Mouse (Mus musculus) induced T-regulatory cell, adult 2 months (primary cell): ENCODE results near the gene Calr.
"Not testable (repeated sequence)": the region's sequence is repeated elsewhere in the genome, so short reads cannot be mapped to it uniquely, and the experiment has no call there.

ENCODE experiments used
- DNase-seq: peaks from one replicate; pipeline ENCODE4 v3.0.0-alpha.2; 2012; ENCODE audit warnings: low read depth

Calr gene

DNA sequence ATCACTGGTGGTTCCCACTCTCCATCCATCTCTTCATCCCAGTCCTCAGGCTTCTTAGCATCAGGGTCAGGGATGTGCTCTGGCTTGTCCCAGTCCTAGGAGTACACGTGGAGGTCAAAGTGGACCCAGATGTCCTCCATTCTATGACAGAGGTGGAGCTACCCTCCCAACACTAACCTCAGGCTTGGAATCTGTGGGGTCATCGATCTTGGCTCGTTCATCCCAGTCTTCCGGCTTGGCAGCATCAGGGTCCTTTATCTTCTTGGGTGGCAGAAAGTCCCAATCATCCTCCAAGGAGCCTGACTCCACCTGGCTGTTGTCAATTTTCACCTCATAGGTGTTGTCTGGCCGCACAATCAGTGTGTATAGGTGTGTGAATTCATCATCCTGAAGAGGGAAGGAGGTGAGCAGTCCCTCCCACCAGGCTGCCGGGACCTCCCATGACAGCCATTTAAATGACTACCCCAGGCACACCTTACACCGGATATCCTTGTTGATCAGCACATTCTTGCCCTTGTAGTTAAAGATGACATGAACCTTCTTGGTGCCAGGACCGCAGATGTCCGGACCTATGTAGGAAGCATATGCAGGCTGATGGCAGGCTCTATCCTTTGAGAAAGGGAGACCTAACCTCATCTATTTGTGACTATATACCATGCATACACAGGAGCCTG, 2.2 kb downstream of the Calr start:
- peak; percentile 46 for DNase-seq

- no peak for DNase-seq
These were observed 5.2 kb downstream of the Calr start for GRCm38 (mm10) chr8:84841514-84841913.

- DNase-seq = peak; percentile 98
These were observed 6.3 kb downstream of the Calr start, which contains the start of gene Rad23a for GRCm38 (mm10) chr8:84840248-84840999. Gene Rad23a, minus strand, starts transcription at chr8:84840665.

- DNase-seq = no peak
These were observed 6.9 kb downstream of the Calr start for GRCm38 (mm10) chr8:84839875-84840247.

DNA sequence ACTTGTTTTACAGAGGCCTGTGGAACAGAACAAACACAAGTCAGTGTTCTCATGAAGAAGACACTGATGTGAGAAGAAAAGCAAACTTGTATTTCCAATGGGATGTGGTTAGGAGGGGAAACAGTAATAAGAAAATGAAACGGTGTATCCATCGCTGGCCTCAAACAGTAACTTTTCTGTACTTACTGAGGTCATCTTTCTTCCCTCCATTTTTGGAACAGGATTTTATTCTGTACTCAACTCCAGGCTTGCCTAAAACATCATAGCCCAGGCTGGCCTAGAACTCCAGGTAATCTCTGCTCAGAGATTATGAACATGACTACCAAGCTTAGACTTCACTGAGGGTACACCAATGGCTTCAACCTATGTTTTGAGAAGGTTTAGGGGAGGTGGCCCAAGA, 7.3 kb downstream of the Calr start:
- no peak for DNase-seq

DNA sequence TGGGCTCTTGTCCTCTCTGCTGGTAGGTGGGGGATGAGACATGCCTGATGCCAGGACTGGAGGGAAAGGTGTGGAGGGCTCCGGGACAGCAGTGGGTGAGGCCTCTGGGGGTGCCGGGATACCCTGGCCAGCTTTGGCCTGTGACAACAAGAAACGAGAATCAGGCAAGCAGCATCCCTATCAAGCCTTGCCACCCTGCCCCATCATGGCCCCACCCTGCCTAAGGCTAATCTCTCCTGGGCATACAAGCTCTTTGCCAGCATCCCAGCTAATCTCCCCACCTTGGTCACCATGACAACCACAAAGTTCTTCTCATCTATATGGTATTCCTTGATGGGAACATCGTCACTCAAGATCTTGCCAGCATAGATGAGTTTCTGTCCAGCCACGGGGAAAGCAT, 8.2 kb downstream of the Calr start:
- no peak for DNase-seq

DNA sequence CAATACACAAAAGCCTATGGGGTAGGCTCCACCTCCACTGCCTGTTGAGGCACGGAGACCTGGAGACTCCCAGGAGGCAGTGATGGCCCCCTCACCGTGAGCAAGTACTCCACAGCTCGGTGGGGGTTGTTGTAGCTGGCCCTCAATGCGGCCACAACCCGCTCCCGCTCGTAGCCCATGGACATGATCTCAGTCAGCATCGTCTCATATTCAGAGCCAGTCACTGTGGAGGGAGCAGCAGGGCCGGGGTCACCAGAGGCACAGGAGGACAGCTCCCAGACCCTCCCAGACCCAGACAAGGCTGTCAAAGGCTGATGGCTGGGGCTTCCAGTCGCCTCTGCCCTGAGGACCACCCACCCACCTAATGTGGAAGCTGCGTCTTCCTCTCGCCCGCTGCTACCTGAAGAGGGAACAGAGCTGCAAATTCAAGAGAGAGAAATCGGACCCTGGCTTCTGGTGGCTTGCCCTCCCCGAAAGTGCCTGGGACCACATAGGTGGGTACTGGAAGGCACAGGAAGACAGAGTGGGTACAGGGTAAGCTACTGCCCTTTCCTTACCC, 8.7 kb downstream of the Calr start:
- no peak for DNase-seq

- no peak for DNase-seq
These were observed 9.4 kb downstream of the Calr start for GRCm38 (mm10) chr8:84837149-84837911.

DNA sequence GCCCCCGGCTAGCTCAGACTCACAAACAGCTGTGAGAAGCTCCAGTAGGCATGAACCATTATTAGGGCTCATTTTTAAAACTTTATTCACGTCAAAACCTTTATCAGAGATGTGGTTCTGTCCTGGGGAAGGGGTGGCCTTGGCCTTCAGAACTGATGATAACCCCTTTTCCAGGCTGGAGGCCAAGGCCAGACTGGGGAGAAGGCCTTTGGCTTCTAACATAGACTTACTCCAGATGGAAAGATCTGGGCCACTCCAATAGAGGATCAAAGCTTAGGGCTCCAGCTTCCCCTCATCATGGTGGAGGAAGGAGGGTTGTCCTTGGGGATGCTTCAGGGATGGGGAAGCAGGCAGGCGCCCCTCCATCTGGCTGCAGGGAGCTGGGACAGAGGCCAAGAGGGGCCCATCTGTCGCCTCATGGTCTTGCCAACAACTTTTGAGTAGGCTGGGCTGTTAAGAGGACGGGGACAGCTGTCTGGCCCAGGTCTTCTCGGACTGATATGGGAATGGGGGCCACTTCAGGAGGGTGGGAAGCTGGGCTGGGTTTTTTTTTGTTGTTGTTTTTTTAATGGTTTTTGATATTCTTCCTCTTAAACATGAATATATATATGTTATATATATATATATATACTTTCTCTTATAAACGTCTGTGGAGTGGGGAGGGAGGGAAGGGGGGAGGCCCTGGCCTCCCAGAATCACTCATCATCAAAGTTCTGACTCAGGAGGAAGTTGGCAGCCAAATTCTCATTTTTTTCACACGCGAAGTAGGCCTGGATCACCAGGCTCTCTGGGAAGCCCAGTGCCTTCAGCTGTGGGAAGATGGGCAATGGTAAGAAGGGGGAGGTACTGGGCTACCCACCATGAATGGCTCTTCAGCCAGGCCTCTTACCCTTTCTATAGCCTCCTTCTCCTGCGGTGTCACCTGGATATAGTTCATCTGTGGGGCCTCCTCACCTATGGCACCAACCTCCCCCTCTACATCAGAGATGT, 11.6 kb downstream of the Calr start:
- no peak for DNase-seq

DNA sequence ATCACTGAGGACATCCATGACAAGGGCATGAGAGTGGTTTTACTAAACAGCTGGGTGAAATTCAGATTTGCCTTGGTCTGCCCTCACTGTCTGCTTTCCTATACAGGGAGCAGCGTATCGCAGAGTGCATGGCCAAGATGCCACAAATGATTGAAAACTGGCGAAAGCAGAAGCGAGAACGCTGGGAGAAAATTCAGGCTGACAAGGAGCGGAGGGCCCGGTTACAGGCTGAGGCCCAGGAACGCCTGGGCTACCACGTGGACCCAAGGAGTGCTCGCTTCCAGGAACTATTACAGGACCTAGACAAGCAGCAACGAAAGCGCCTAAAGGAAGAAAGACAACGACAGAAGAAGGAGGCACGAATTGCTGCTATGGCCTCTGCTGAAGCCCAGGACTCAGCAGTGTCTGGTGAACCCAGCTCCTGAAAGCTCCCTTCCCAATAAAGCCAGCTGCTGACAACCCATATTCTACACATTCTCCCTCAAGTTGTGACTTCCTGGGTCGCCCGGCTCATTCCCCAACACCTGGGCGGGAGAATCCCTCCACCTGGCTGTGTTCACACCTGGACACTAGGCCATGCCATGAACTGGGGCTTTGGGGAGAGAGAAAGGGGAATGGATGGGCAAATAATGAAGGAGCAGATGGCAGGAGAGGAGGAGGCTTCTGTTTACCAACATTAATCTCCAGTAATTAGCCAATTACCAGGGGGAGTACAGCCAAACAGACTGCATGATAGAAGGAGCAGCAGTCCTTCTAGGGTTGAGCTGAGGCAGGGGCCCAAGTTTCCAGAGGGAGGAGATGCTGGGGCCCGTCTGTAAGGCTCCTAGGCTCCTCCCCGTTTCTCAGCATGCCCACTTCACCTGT, 12.5 kb downstream of the Calr start:
- DNase-seq = no peak

DNA sequence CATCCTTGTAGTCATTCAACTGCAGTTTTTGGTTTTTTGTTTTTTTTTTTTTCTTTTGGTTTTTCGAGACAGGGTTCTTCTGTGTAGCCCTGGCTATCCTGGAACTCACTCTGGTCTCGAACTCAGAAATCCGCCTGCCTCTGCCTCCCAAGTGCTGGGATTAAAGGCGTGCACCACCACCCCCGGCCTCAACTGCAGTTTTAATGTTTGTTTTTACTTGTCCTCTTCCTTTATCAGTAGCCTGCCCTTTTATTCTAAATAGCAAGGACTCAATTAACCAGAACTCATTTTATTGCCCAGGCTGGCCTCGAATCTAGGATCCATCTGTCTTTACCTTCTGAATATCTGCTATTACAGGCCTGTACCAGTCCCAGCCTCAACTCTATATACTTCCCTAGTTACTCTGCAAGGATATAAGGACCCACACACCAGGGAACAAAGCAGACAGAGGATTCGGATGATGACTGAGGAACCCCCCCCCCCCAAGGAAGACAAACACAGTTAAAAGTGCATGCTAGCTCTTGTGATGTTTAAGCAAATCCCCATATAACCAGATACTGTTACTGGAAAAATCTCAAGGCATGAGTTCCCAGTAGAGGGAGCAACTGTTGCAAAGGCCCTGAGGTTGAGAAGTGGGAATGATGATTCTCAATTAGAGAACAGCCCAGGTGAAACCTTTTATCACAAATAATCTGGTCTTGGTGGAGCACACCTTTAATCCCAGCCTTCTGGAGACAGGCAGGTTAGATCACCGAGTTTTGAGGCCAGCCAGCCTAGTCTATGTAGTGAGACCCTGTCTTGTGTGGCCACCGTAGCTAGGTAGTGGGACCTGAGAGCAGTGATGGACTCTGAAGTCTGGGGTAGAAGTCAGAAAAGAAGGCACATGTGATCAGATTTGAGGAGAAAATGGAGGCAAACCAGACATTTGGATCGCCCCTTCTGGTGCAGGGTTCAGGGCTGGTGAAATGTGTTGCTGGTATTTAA, 13.7 kb downstream of the Calr start:
- DNase-seq = peak; percentile 21

DNA sequence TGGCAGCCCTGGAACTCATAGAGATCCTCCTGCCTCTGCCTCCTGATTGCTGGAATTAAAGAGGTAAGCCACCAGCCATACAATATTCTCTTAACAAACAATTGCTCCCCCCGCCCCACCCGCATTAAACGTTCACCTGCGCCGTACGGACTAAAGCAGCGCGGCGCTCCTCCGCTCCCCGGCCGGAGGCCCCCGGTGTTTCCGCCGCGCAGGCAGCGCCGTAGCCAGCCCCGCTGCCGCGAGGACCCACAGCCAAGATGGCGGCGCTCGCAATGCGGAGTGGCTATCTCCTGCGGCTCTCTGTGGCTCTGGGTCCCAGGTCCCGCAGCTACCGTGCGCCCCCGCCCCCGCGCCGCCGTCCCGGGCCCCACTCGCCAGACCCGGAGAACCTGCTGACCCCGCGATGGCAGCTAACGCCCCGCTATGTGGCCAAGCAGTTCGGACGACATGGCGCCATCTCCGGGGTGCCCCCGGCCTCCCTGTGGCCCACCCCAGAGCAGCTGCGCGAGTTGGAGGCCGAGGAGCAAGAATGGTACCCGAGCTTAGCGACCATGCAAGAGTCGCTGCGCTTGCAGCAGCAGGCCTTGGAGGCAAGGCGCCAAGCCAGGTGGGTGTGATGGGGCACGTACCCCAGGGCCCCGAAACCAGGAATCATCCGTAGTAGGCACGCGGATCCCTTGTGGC, 14.6 kb downstream of the Calr start:
- peak; percentile 90 for DNase-seq

DNA sequence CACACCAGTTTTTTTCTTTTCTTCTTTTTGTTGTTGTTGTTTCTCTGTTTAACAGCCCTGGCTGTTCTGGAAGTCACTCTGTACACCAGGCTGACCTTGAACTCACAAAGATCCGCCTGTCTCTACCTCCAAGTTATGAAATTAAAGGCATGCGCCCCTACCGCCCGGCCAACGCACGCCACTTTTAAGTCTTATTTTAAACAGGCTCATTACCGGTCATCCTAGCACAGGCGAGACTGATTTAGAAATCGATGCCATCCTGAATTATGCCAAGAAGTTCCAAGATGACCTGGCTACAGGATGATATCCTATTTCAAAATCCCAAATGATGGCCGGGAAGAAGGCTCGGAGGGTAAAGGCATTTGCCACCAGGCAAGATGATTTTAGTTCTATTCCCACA, 15.2 kb downstream of the Calr start, which contains the start of gene Gadd45gip1:
TSS of gene Gadd45gip1 (plus strand) at position 33 of the 400 bp plus-strand sequence.
- peak; percentile 84 for DNase-seq

DNA sequence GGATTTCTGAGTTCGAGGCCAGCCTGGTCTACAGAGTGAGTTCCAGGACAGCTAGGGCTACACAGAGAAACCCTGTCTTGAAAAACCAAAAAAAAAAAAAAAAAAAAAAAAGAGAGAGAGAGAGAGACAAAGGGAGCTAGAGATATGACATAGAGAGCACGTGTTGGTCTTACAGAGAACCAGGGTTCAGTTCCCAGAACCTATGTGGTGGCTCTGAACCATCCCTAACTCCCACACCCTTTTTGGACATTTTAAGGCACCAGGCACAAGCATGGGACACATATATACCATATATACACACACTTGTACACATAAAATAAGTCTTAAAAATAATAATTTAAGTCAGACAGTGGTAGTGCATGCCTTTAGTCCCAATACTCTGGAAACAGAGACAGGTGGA, 20.2 kb downstream of the Calr start:
- not testable (repeated sequence) for DNase-seq

GRCm38 (mm10) chr8:84825636-84826035, 21.1 kb downstream of the Calr start:
- peak; percentile 76 for DNase-seq

DNA sequence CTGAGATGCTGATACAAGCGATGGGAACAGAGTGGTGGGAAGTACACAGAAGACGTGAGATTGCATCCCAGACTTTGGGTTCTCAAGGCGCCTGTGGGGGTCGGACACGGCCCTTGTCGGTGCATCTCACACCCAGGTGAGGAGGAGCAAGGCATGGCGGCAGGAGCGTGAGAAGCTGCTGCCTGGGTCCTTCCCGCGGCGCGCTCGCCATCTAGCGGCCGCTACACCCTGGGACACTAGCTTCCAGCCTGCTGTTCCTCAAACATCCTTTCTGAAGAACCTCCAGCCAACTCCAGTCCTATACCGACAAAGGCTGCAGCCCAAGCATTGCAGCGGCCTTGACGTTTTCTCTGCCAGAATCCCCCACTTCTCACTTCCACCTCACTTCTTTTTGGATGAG, 23.1 kb downstream of the Calr start:
- peak; percentile 87 for DNase-seq

DNA sequence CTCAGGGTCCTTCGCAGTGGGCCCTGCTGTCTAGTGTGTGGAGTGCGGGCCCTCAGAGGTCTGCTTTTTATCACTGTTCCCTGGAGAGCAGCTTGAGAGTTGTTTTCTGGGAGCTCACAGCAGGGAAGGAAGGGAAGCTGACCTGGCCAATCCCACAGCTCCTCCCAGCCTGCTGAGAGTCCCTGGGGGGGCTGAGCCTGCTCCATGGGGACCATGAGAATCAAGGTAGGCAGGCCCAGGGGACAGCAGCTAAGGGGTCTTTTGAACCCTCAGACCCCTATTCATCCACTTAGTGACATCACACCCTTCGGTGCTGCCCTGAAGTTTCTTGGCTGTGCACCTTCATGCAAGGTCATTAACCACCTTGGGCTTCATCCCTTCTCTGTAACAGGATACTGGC, 24.0 kb downstream of the Calr start, which contains the start of gene Dand5:
TSS of gene Dand5 (minus strand) at position 101 of the 400 bp plus-strand sequence.
- no peak for DNase-seq

DNA sequence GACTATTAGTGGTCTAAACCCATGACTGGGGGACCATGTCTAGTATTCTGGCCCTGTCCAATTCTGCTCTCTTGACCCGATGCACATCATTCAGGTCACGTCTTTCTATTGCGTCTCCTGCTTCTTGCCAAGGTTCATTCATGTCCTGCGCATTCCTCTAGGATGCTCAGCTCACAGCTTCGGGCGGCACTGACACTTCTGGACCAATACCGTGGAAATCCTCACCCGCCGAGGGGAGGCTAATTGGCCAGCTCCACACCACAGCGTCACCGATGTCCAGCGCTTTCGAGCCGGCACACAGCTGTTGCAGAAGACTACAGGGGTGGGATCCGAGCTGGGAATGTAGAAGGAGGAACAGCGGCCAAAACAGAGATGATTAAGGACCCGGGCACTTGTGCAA, 30.6 kb downstream of the Calr start:
- no peak for DNase-seq
